Mouse (Mus musculus) C2C12 (cell line): ENCODE measurements around the gene Gli2. TPM values are rescaled to one million over a fixed set of nuclear protein-coding genes. Genes with fewer than 3 reads are reported as not detected.

ENCODE experiments used
- H3K27me3 ChIP-seq: one replicate; pipeline ENCODE4 v1.6.1; 2011; ENCODE audit not compliant: control insufficient read depth, insufficient read depth, insufficient read length
- H3K36me3 ChIP-seq: one replicate; pipeline ENCODE4 v1.6.1; 2011; ENCODE audit not compliant: control insufficient read depth, insufficient read depth
- H3K4me3 ChIP-seq: one replicate; pipeline ENCODE4 v1.5.1; 2011; ENCODE audit warnings: mild to moderate bottlenecking, control low read depth; ENCODE audit not compliant: poor library complexity, insufficient read depth, severe bottlenecking
- H3K79me2 ChIP-seq: one replicate; pipeline ENCODE4 v1.6.1; 2011; ENCODE audit not compliant: control insufficient read depth, insufficient read depth
- H3K79me3 ChIP-seq: one replicate; pipeline ENCODE4 v1.6.1; 2011; ENCODE audit warnings: low read depth, control low read depth
- H3ac ChIP-seq: one replicate; pipeline ENCODE3; 2011; ENCODE audit warnings: low read depth; ENCODE audit not compliant: control insufficient read depth, insufficient read length
- CEBPB ChIP-seq: IDR thresholded peaks from one replicate; pipeline ENCODE4 v1.6.1; 2011; ENCODE audit warnings: low read depth, mild to moderate bottlenecking, control low read depth, moderate library complexity
- CTCF ChIP-seq: IDR thresholded peaks from one replicate; pipeline ENCODE4 v1.5.1; 2011; ENCODE audit not compliant: control insufficient read depth, insufficient read depth, insufficient read length
- FOSL1 ChIP-seq: IDR thresholded peaks from one replicate; pipeline ENCODE4 v1.8.0; 2011; ENCODE audit warnings: mild to moderate bottlenecking, low read length; ENCODE audit not compliant: poor library complexity, insufficient read depth, severe bottlenecking
- MAX ChIP-seq: IDR thresholded peaks from one replicate; pipeline ENCODE4 v1.6.1; 2011; ENCODE audit warnings: mild to moderate bottlenecking, control low read depth
- MYOD1 ChIP-seq: IDR thresholded peaks from one replicate; pipeline ENCODE4 v1.6.1; 2011; ENCODE audit warnings: low read depth; ENCODE audit not compliant: control insufficient read depth, insufficient read length
- MYOG ChIP-seq: IDR thresholded peaks from one replicate; pipeline ENCODE4 v1.6.1; 2011; ENCODE audit not compliant: control insufficient read depth, insufficient read length; ENCODE audit errors: extremely low read depth
- USF1 ChIP-seq: IDR thresholded peaks from one replicate; pipeline ENCODE4 v1.6.1; 2011; ENCODE audit warnings: low read depth, mild to moderate bottlenecking, control low read depth, moderate library complexity
- polyA plus RNA-seq: library from polyadenylated mRNA; unstranded; fragments of >200 nt; fragmentation: generic; extraction: Trizol; gene quantifications from one replicate; pipeline ENCODE4 v1.2.1, GENCODE M21; 2012; ENCODE audit warnings: missing spikeins

Gli2 gene
- polyA plus RNA-seq, 1 experiment, result 0.74 TPM

DNA sequence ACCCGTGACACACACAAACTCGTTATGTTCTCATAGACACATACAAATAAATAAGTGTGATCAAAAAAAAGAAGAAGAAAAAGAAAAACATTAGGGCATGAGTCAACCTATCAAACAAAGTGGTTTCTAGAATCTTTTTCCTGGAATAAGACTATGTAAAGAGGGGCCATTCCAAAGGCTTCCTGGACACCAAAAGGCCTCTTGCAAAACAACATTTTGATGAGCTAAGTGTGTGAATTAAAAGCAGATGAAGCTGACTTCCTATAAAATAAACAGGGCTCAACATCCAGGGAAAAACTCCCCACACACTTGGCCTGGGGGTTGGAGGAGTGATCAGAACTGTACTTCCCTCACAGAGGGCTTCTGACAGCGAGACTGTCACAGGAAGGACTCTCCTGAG is 155.1 kb downstream of the Gli2 start:
- Histone ChIP-seq H3K79me2 (no peaks in the 10 kb centered on the region), H3K79me3 (no peaks in the 10 kb centered on the region), H3ac (no peak overlapping the region), H3K27me3 (no peaks in the 10 kb centered on the region), H3K36me3 (no peaks in the 10 kb centered on the region), H3K4me3 (no peak overlapping the region)
- no peak for TF ChIP-seq CEBPB
- no peak for TF ChIP-seq FOSL1
- TF ChIP-seq MYOG, result no peak
- TF ChIP-seq MAX, result no peak
- no peak for TF ChIP-seq CTCF
- no peak for TF ChIP-seq MYOD1
- no peak for TF ChIP-seq USF1

- no peak overlapping the region for H3ac ChIP-seq
- H3K79me2 ChIP-seq, result no peaks in the 10 kb centered on the region
- H3K79me3 ChIP-seq, result no peaks in the 10 kb centered on the region
- no peaks in the 10 kb centered on the region for H3K36me3 ChIP-seq
- no peak overlapping the region for H3K4me3 ChIP-seq
- TF ChIP-seq USF1 (no peak), MAX (no peak), FOSL1 (no peak), CEBPB (no peak), MYOG (no peak), CTCF (no peak)
- no peaks in the 10 kb centered on the region for H3K27me3 ChIP-seq
These were observed 158.2 kb downstream of the Gli2 start for GRCm38 (mm10) chr1:118895026-118895762.

DNA sequence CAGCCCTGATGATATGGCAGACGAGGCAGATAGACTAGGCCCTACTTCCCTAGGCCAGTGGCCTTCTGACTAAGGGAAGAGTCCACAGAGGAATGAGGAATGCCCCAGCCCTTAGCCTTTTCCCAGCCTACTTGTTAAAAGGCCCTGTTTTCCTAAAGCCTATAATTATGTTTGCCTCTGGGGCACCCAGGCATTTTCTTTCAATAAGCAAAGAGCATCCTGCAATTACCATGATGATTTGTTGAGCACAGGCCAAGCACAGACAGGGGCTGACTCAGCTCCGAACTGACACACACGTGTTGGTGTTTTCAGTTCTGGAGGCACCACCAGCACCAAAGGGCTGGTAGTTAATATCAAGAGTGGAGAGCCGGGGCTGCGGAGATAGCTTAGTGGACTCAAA is 162.0 kb downstream of the Gli2 start:
- Histone ChIP-seq H3K27me3 (no peaks in the 10 kb centered on the region), H3ac (no peak overlapping the region), H3K79me2 (no peaks in the 10 kb centered on the region), H3K36me3 (no peaks in the 10 kb centered on the region), H3K4me3 (no peak overlapping the region), H3K79me3 (no peaks in the 10 kb centered on the region)
- TF ChIP-seq MYOD1 (no peak), CTCF (no peak), MYOG (no peak), FOSL1 (no peak), USF1 (no peak), CEBPB (no peak), MAX (no peak)

DNA sequence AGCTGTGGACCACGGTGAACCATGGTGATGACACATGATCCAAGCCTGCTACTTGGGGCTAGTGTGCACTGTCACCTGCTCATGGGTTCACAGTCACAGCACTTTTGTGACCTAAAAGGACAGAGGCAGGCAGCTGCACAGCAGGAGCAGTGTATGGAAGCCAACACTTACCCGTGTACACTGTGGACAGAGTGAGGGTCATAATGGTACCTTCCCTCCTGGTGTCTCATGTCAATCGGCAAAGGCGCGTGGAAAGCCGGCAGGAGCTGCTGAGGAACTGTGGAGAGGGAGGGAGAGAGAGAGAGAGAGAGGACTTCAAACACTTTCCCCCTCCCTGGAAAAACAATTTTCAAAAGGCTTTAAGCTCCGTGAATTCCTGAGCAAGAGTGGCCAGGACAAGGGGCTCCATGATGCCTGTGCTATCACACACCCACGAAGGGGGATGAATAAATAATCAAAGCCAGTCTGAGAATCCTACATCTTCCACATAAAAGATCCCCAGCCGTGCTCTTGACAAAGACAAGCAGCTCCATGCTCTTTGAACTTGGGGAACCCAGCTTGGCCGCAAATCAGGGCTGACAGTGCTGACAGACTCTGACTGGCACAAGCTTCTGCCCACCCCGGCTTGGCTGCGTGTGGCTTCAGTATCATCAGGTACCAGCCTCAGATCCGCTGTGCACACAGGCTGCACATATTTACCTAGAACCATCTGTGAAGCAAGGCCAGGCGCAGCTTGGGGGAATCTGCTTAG is 163.1 kb downstream of the Gli2 start:
- H3K27me3 ChIP-seq, result no peaks in the 10 kb centered on the region
- no peak overlapping the region for H3ac ChIP-seq
- no peaks in the 10 kb centered on the region for H3K36me3 ChIP-seq
- no peaks in the 10 kb centered on the region for H3K79me3 ChIP-seq
- TF ChIP-seq CTCF (no peak), MYOD1 (no peak)
- H3K79me2 ChIP-seq, result no peaks in the 10 kb centered on the region
- no peak overlapping the region for H3K4me3 ChIP-seq

GRCm38 (mm10) chr1:118880781-118881247 is 172.6 kb downstream of the Gli2 start:
- Histone ChIP-seq H3K79me3 (no peaks in the 10 kb centered on the region), H3ac (no peak overlapping the region), H3K79me2 (no peaks in the 10 kb centered on the region), H3K27me3 (no peaks in the 10 kb centered on the region), H3K4me3 (no peak overlapping the region), H3K36me3 (no peaks in the 10 kb centered on the region)
- TF ChIP-seq FOSL1, result no peak
- TF ChIP-seq CEBPB, result no peak
- no peak for TF ChIP-seq MYOG
- no peak for TF ChIP-seq MYOD1
- no peak for TF ChIP-seq USF1
- TF ChIP-seq MAX, result no peak
- no peak for TF ChIP-seq CTCF

GRCm38 (mm10) chr1:118878291-118878690 is 175.1 kb downstream of the Gli2 start:
- Histone ChIP-seq H3K79me2 (no peaks in the 10 kb centered on the region), H3K4me3 (no peak overlapping the region), H3ac (no peak overlapping the region), H3K79me3 (no peaks in the 10 kb centered on the region), H3K27me3 (no peaks in the 10 kb centered on the region), H3K36me3 (no peaks in the 10 kb centered on the region)
- TF ChIP-seq CEBPB (no peak), FOSL1 (no peak), USF1 (no peak), CTCF (no peak), MYOD1 (no peak), MAX (no peak), MYOG (no peak)
